Mouse (Mus musculus): ENCODE measurements around the gene Fam209.

Gene Fam209

GRCm38 (mm10) chr2:172477350-172477749 lies 5.0 kb downstream of the Fam209 start:
- DNase-seq (ENCODE audit: low spot score in 2 of 2), result no peak

- peak in 1 of 2 experiments; percentile 40 for DNase-seq (ENCODE audit: low spot score in 2 of 2)
Observed at GRCm38 (mm10) chr2:172477860-172478259, 5.5 kb downstream of the Fam209 start.

DNA sequence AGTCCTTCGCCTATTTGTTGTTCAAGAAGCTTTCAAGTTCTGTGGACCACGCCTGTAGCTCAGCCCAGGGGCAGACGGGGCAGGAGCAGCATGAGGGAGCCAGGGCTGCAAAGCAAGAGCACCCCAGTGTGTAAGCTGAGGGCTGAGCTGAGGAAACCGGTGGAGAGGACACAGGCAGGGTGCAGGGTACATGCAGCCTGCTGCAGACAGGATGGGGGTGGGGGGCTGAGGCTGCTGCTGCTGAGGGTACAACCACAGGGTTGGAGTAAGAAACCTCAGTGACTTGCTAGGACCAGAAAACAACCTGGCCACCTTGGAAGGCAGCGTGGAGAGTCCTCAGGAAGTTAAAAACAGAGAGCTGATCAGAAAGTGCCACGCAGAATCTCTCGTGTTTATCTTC lies 8.0 kb downstream of the Fam209 start:
- DNase-seq (ENCODE audit: low spot score in 2 of 2), result no peak

DNA sequence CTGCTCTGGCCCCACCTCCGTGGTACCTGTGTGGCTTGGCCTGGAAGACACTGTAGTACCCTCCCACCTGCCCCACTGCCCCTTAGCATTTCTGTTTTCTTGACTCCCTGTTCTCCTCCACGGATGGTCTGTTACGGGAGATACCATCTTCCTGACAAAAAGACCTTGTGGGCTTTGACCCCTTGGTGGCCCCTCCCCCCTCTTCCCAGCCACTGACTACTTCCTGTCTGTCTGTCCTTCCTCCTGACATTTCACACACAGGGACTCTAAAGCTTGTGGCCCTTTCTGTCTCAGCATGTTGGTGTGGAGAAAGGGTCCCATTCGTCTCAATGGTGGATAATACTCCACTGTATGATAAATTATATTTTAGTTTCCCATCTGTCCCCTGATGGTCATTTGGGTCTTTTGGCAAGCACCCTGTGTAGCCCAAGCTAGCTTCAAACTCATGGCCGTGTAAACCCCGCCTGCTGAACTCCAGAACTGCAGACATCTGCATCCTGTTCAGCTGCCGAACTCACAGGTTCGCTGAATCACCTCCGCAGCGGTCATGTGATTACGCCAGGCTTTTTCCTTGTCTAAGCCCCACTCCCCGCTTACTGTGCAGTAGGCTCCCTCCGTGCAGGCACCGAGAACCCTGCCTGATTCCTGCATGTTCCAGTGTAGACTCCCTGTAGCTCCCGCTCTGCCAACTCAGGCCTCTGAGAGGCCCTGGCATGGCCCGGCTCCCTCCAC lies 9.5 kb downstream of the Fam209 start:
- DNase-seq (ENCODE audit: low spot score in 2 of 2), result no peak

DNA sequence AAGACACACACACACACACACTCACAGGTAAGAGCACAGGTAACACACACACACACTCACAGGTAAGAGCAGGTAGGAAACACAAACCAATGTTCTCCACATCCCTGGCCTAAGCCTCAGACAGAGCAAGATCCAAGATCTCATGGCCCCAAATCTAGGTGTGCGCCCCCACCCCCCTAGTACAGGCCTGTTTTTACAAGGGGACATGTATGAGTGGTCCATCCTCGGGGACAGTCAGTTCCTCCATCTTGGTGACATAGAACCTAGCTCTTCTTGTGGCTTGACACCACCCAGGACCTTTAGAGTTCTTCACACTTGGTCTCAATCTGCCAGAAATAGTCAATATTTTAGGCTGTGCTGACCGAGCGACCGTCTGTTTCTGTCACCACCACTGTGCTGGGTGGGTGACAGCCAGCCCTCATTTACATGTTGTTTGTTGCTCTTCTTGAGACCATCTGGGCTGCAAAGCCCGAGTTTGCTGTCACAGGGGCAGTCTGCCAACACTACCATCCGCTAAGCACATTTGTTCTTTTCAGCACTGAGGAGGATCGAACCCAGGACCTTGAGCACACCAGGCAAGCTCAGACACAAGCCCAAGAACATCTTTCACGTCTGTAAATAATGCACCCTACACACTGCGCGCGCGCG lies 11.6 kb downstream of the Fam209 start:
- peak in 1 of 2 experiments; percentile 32 for DNase-seq (ENCODE audit: low spot score in 2 of 2)

DNA sequence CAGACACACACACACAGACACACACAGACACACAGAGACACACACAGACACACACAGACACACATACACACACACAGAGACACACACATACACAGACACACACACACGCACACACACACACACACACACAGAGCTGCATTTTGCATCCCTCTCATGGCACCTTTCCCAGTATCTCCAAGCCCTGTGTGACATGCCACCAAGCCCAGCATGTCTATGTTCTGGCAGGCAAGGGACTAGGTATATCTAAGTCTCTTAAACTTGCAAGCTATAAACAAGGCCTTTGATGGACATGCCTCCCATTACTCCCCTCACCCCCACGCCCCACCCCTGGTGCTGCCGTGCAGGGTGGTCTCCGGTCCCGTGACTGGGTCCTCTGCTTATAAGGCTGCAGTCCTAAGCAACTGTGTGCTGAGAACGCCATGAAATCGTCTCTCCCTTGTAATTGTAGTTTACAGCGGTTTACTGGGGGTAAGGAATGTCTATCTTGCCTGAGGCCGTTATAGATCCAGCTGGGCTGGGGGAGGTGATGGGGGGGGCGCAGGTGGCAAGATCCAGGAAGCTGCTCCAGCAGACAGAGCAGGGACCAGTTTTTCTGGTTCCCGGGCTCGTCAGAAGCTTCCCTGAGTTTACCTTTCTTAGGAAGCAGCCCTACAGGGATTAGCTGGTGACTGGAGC lies 12.5 kb downstream of the Fam209 start:
- no peak for DNase-seq (ENCODE audit: low spot score in 2 of 2)

DNA sequence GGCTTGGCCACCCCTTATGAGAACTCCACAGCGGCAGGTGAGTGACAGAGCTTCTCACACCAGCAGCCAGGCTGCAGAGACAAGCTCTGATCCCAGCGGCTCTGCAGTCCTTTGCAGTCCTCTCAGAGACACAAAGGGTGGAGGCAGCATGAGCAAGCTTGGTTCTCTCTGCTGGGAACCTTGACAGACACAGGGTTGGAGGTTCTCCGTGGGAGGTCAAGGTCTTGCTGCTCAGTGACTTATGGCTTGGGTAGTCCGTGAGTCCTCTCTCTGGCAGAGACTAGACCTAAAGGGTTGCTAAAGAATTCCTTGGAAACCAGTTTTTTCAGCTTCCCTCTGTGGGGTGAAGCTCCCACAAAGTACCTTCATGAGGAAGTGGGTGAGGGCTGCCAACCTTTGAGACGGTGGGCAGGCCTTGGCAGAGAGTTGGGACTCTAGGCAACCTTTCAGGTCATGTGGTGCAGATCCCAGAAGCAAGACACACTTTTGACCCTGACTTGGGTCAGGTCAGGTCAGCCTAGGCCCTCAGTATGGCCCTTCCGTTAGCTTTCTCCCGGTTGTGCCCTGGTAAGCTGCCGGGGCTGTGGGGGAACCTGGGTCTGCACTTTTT lies 24.5 kb downstream of the Fam209 start:
- DNase-seq (ENCODE audit: low spot score in 2 of 2), result no peak

DNA sequence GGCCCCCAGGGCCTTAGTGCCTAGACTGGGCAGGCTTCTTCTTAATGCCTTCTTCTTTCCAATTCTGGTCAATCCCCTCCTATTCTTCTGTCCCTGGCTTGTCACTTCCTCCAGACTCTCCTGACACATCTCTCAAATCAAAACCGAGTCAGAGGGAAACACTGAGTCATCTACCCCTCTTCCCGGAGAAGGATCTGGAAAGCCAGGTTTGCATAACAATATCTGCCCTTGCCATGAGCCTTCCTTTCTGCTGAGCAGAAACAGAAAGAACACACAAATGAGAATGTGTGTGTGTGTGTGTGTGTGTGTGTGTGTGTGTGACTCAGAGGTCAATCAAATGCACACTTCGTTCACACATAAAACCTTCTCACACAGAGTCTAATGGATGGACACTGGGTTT lies 26.5 kb downstream of the Fam209 start:
- no peak for DNase-seq (ENCODE audit: low spot score in 2 of 2)

DNA sequence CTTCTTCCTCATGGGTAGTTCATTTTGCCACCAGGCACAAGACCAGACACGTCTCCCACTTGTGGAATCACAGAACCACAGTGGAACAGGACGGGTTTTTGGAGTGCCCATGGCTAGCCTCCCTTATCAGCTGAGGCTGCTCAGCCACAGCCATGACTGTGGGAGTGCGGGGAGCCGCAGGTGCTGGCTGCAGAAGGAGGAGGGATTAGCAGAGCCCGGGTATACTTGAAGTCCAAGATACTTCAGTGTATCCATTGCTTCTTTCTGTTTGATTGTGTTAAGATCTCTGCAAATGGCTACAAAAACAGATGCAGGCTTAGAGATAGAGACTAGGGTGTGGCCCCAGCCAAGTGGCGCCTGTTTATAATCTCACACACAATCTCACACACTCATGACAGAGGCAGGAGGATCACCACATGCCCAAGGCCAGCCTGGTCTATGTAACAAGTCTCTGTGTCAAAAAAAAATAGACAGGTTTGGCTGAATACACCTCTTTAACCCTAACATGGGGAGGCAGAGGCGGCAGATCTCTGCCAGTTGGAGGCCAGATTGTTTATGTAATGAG lies 28.5 kb downstream of the Fam209 start:
- DNase-seq (ENCODE audit: low spot score in 2 of 2), result no peak

GRCm38 (mm10) chr2:172501341-172501740 lies 29.0 kb downstream of the Fam209 start:
- DNase-seq (ENCODE audit: low spot score in 2 of 2), result no peak

DNA sequence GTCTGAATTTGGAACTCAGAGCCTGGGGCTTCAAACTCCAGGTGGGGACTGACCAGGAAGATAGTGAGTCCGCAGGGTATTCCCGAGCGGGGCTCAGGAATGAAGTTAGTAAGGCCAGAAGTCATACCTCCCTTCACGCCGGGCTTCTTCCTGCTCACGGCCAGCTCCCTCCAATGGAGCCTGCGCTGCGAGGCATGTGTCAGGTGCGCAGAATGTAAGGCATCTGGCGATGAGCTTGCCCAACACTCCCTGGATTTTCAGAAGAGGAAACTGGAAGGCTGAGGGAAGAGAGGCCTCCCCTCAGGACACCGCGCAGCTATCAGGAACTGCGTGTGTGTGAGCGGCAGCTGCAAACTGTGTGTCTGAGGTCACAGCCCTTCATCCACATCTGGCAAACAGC lies 29.8 kb downstream of the Fam209 start:
- DNase-seq (ENCODE audit: low spot score in 2 of 2), result no peak

GRCm38 (mm10) chr2:172506121-172506520 lies 33.8 kb downstream of the Fam209 start:
- DNase-seq (ENCODE audit: low spot score in 2 of 2), result no peak

GRCm38 (mm10) chr2:172510056-172510712 lies 37.9 kb downstream of the Fam209 start:
- DNase-seq (ENCODE audit: low spot score in 2 of 2), result no peak

DNA sequence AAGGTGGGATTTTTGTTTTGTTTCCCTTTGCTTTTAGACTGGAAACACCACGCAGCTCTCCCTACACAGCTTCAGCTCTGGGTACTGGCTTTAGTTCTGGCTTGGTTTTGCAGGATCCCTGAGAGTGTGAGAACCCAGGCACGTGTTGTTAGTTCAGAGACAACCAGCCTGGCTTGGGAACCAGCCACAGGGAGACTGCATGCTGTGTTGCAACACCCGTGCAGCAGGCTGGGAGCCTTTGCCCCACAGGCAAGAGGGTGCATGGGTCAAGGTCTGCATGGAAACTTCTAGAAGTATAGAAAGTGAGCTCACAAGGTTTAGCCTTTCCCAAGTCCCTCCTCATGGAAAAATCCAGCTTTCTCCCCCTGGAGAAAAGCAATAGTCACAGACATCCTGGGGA lies 38.6 kb downstream of the Fam209 start:
- DNase-seq (ENCODE audit: low spot score in 2 of 2), result no peak

- no peak for DNase-seq (ENCODE audit: low spot score in 2 of 2)
Observed at GRCm38 (mm10) chr2:172516407-172516992, 44.2 kb downstream of the Fam209 start.

DNA sequence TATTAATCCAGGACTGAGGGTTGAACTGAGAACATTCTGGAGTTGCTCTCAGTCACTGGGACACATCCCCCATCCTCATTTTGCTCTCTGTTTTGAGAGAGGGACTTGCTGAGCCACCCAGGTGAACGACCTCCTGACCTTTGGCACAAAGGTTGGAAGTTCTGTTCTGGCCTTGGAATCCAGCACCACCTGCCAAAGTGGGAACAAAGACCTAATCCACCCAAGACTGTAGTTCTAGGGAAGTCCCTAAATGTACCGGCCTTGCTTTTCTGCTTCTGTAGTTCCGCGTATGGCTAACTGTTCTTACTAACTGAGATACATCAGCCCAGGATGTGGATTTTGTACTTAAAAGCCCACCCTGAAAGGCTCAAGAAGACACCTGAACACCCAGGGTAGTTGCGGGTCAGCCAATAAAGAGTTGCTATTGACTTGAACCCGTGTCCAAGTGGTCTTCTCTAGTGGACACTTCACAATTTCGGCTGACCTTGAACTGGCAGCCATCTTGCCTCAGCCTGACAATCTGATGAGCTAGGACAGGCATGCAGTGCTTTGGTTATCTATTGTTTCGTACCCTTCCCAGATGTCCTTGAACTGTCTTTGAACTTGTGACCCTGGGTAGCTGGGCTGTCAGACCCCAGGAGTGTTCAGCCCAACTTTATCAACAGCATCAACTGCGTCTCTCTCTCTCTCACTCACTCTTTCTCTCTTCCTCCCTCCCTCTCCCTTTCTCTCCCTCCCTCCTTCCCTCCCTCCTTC lies 48.5 kb downstream of the Fam209 start:
- no peak for DNase-seq (ENCODE audit: low spot score in 2 of 2)

GRCm38 (mm10) chr2:172522528-172522927 lies 50.2 kb downstream of the Fam209 start:
- no peak for DNase-seq (ENCODE audit: low spot score in 2 of 2)
